Mouse (Mus musculus): Measurements from ENCODE around the gene Ackr3.

GRCm38 (mm10) chr1:90262380-90262779 is 58.6 kb downstream of the Ackr3 start:
- no peak for TF ChIP-seq CTCF (IDR thresholded peaks at IDR 0.05 in 2 of 3, conservative IDR thresholded peaks at IDR 0.05 in 1 of 3; ENCODE audit: control insufficient read depth in 1 of 3, insufficient read depth in 1 of 3, low read depth in 2 of 3, low read length in 3 of 3, poor library complexity in 1 of 3, severe bottlenecking in 1 of 3)
- no peak for TF ChIP-seq CHD2 (IDR thresholded peaks at IDR 0.05; ENCODE audit: low read length)
- no peak for TF ChIP-seq MAZ (IDR thresholded peaks at IDR 0.05; ENCODE audit: low read depth, low read length)
- no peak for TF ChIP-seq JUND (IDR thresholded peaks at IDR 0.05; ENCODE audit: low read depth, low read length)
- no peak for TF ChIP-seq POLR2A (IDR thresholded peaks at IDR 0.05; ENCODE audit: control insufficient read depth in 1 of 2, insufficient read depth in 1 of 2, low read depth in 1 of 2, low read length in 2 of 2, poor library complexity in 1 of 2)
- no peak for TF ChIP-seq MEF2A (IDR thresholded peaks at IDR 0.05; ENCODE audit: extremely low read depth, insufficient replicate concordance, low read depth, low read length, poor library complexity, severe bottlenecking)
- TF ChIP-seq GABPA (IDR thresholded peaks at IDR 0.05; ENCODE audit: low read depth, low read length) = no peak
- TF ChIP-seq HCFC1 (IDR thresholded peaks at IDR 0.05; ENCODE audit: low read depth, low read length) = no peak
- TF ChIP-seq EP300 (IDR thresholded peaks at IDR 0.05; ENCODE audit: low read depth in 1 of 2, low read length in 2 of 2) = no peak
- TF ChIP-seq BHLHE40 (IDR thresholded peaks at IDR 0.05; ENCODE audit: borderline replicate concordance, low read depth, low read length) = no peak

All from MEL (cell line).